Mouse (Mus musculus): Measurements from ENCODE around the gene Lhx2. TPM values are rescaled to one million over a fixed set of nuclear protein-coding genes. Genes with fewer than 3 reads are reported as not detected.

Gene Lhx2
- polyA plus RNA-seq, 1 experiment = 82.4 TPM

GRCm38 (mm10) chr2:38397882-38398281 lies 58.8 kb downstream of the Lhx2 start:
- TF ChIP-seq POLR2A (IDR thresholded peaks at IDR 0.05; ENCODE audit: extremely low read depth, insufficient read depth, low read length) (no peak), CTCF (IDR thresholded peaks at IDR 0.05; ENCODE audit: extremely low read depth, insufficient read depth, low read length) (no peak)
- peaks cover 9% of the 10 kb centered on the region for H3K4me1 ChIP-seq (ENCODE audit: control insufficient read depth, insufficient read depth, low read length)
- no peak overlapping the region for H3K4me3 ChIP-seq (ENCODE audit: insufficient read depth, low read length)
- no peak overlapping the region for H3K27ac ChIP-seq (ENCODE audit: insufficient read depth, low read length)

GRCm38 (mm10) chr2:38402611-38403010 lies 63.5 kb downstream of the Lhx2 start:
- TF ChIP-seq POLR2A (IDR thresholded peaks at IDR 0.05; ENCODE audit: extremely low read depth, insufficient read depth, low read length) (no peak), CTCF (IDR thresholded peaks at IDR 0.05; ENCODE audit: extremely low read depth, insufficient read depth, low read length) (no peak)
- Histone ChIP-seq H3K4me3 (ENCODE audit: insufficient read depth, low read length) (no peak overlapping the region), H3K4me1 (ENCODE audit: control insufficient read depth, insufficient read depth, low read length) (peaks cover 7% of the 10 kb centered on the region), H3K27ac (ENCODE audit: insufficient read depth, low read length) (0 out of 2 replicates have a peak overlapping the region, but pooled peaks have one; percentile 39)

GRCm38 (mm10) chr2:38403231-38403630 lies 64.2 kb downstream of the Lhx2 start:
- Histone ChIP-seq H3K4me1 (ENCODE audit: control insufficient read depth, insufficient read depth, low read length) (peaks cover 7% of the 10 kb centered on the region), H3K27ac (ENCODE audit: insufficient read depth, low read length) (no peak overlapping the region), H3K4me3 (ENCODE audit: insufficient read depth, low read length) (no peak overlapping the region)
- TF ChIP-seq POLR2A (IDR thresholded peaks at IDR 0.05; ENCODE audit: extremely low read depth, insufficient read depth, low read length) (no peak), CTCF (IDR thresholded peaks at IDR 0.05; ENCODE audit: extremely low read depth, insufficient read depth, low read length) (no peak)

GRCm38 (mm10) chr2:38404007-38404596 lies 65.0 kb downstream of the Lhx2 start:
- no peak overlapping the region for H3K4me3 ChIP-seq (ENCODE audit: insufficient read depth, low read length)
- TF ChIP-seq POLR2A (IDR thresholded peaks at IDR 0.05; ENCODE audit: extremely low read depth, insufficient read depth, low read length) (no peak), CTCF (IDR thresholded peaks at IDR 0.05; ENCODE audit: extremely low read depth, insufficient read depth, low read length) (no peak)
- H3K27ac ChIP-seq (ENCODE audit: insufficient read depth, low read length) = no peak overlapping the region
- H3K4me1 ChIP-seq (ENCODE audit: control insufficient read depth, insufficient read depth, low read length) = peaks cover 7% of the 10 kb centered on the region

- Histone ChIP-seq H3K4me3 (ENCODE audit: insufficient read depth, low read length) (no peak overlapping the region), H3K27ac (ENCODE audit: insufficient read depth, low read length) (no peak overlapping the region), H3K4me1 (ENCODE audit: control insufficient read depth, insufficient read depth, low read length) (peaks cover 7% of the 10 kb centered on the region)
- TF ChIP-seq CTCF (IDR thresholded peaks at IDR 0.05; ENCODE audit: extremely low read depth, insufficient read depth, low read length) = no peak
- no peak for TF ChIP-seq POLR2A (IDR thresholded peaks at IDR 0.05; ENCODE audit: extremely low read depth, insufficient read depth, low read length)
Measured at GRCm38 (mm10) chr2:38405356-38405755, 66.3 kb downstream of the Lhx2 start.

- H3K4me3 ChIP-seq (ENCODE audit: insufficient read depth, low read length) = no peak overlapping the region
- no peak overlapping the region for H3K27ac ChIP-seq (ENCODE audit: insufficient read depth, low read length)
- TF ChIP-seq POLR2A (IDR thresholded peaks at IDR 0.05; ENCODE audit: extremely low read depth, insufficient read depth, low read length) (no peak), CTCF (IDR thresholded peaks at IDR 0.05; ENCODE audit: extremely low read depth, insufficient read depth, low read length) (no peak)
- H3K4me1 ChIP-seq (ENCODE audit: control insufficient read depth, insufficient read depth, low read length) = no peaks in the 10 kb centered on the region
Measured at GRCm38 (mm10) chr2:38409309-38409708, 70.2 kb downstream of the Lhx2 start.

GRCm38 (mm10) chr2:38410227-38410626 lies 71.1 kb downstream of the Lhx2 start:
- Histone ChIP-seq H3K27ac (ENCODE audit: insufficient read depth, low read length) (no peak overlapping the region), H3K4me3 (ENCODE audit: insufficient read depth, low read length) (no peak overlapping the region), H3K4me1 (ENCODE audit: control insufficient read depth, insufficient read depth, low read length) (no peaks in the 10 kb centered on the region)
- no peak for TF ChIP-seq CTCF (IDR thresholded peaks at IDR 0.05; ENCODE audit: extremely low read depth, insufficient read depth, low read length)
- TF ChIP-seq POLR2A (IDR thresholded peaks at IDR 0.05; ENCODE audit: extremely low read depth, insufficient read depth, low read length) = no peak

GRCm38 (mm10) chr2:38412599-38413177 lies 73.6 kb downstream of the Lhx2 start:
- Histone ChIP-seq H3K4me1 (ENCODE audit: control insufficient read depth, insufficient read depth, low read length) (no peaks in the 10 kb centered on the region), H3K27ac (ENCODE audit: insufficient read depth, low read length) (no peak overlapping the region), H3K4me3 (ENCODE audit: insufficient read depth, low read length) (no peak overlapping the region)
- TF ChIP-seq POLR2A (IDR thresholded peaks at IDR 0.05; ENCODE audit: extremely low read depth, insufficient read depth, low read length) (no peak), CTCF (IDR thresholded peaks at IDR 0.05; ENCODE audit: extremely low read depth, insufficient read depth, low read length) (no peak)

GRCm38 (mm10) chr2:38417970-38418369 lies 78.9 kb downstream of the Lhx2 start:
- no peaks in the 10 kb centered on the region for H3K4me1 ChIP-seq (ENCODE audit: control insufficient read depth, insufficient read depth, low read length)
- TF ChIP-seq POLR2A (IDR thresholded peaks at IDR 0.05; ENCODE audit: extremely low read depth, insufficient read depth, low read length) = no peak
- TF ChIP-seq CTCF (IDR thresholded peaks at IDR 0.05; ENCODE audit: extremely low read depth, insufficient read depth, low read length) = no peak

More at GRCm38 (mm10) chr2:38417970-38418369, 78.9 kb downstream of the Lhx2 start:
- H3K4me3 ChIP-seq (ENCODE audit: insufficient read depth, low read length) = no peak overlapping the region
- no peak overlapping the region for H3K27ac ChIP-seq (ENCODE audit: insufficient read depth, low read length)

Other genes with a start within 250 kb of the Lhx2 start
- 44.5 and 44.8 TPM in 2 replicates for gene Dennd1a, start 51.9 kb upstream of the Lhx2 start, polyA plus RNA-seq (2012; rRNA removed)
- 30.0 and 30.2 TPM in 2 replicates for gene Nek6, start 172.4 kb downstream of the Lhx2 start, polyA plus RNA-seq (2012; rRNA removed)